Mouse (Mus musculus) heart, embryonic 14.5 days (tissue): ENCODE data around the gene Slc16a8. TPM values are rescaled to one million over a fixed set of nuclear protein-coding genes. Genes with fewer than 3 reads are reported as not detected.

Experiments
- ATAC-seq: fragments of 200-750 bp; cut with Nextera tagmentation; 2 replicates; pipeline ENCODE4 v1.8.0; 2017; ENCODE audit warnings: low read depth, moderate TSS enrichment; ENCODE audit not compliant: insufficient number of reproducible peaks, insufficient read depth, low FRiP score
- H3K27ac ChIP-seq, 2 experiments: fragments of 200-500 bp in 1 of 2; fragments of 300-500 bp in 1 of 2; sonication (generic) in 1 of 2; replicated peaks in 1 of 2; 2 replicates each; pipeline ENCODE4 v1.5.1; 2012 to 2014; ENCODE audit warnings: low read depth in 2 of 2, low read length in 2 of 2, control low read depth in 1 of 2, mild to moderate bottlenecking in 1 of 2, mixed read lengths in 1 of 2; ENCODE audit not compliant: control insufficient read depth in 1 of 2, insufficient read depth in 1 of 2
- H3K27me3 ChIP-seq: fragments of 300-500 bp; sonication (generic); 2 replicates; pipeline ENCODE4 v1.6.1; 2014; ENCODE audit warnings: mild to moderate bottlenecking, low read length, control low read depth; ENCODE audit not compliant: control insufficient read depth, insufficient read depth
- H3K36me3 ChIP-seq: fragments of 300-500 bp; sonication (generic); 2 replicates; pipeline ENCODE4 v1.6.1; 2014; ENCODE audit warnings: mild to moderate bottlenecking, control low read depth, low read length, mixed read lengths; ENCODE audit not compliant: control insufficient read depth, insufficient read depth
- H3K4me1 ChIP-seq, 2 experiments: fragments of 200-500 bp in 1 of 2; fragments of 300-500 bp in 1 of 2; sonication (generic) in 1 of 2; 2 replicates each; pipeline ENCODE4 v1.6.1; 2012 to 2014; ENCODE audit warnings: low read length in 2 of 2, control low read depth in 1 of 2, mixed read lengths in 1 of 2; ENCODE audit not compliant: control insufficient read depth in 2 of 2, insufficient read depth in 2 of 2
- H3K4me2 ChIP-seq: fragments of 300-500 bp; sonication (generic); 2 replicates; pipeline ENCODE4 v1.6.1; 2014; ENCODE audit warnings: mild to moderate bottlenecking, low read length
- H3K4me3 ChIP-seq, 2 experiments: fragments of 200-500 bp in 1 of 2; fragments of 300-500 bp in 1 of 2; sonication (generic) in 1 of 2; 2 replicates each; pipeline ENCODE4 v1.5.1; 2012 to 2014; ENCODE audit warnings: low read length in 2 of 2, mild to moderate bottlenecking in 2 of 2, control low read depth in 1 of 2, low read depth in 1 of 2, moderate library complexity in 1 of 2; ENCODE audit not compliant: control insufficient read depth in 1 of 2, insufficient read depth in 1 of 2
- H3K9ac ChIP-seq: fragments of 300-500 bp; sonication (generic); 2 replicates; pipeline ENCODE4 v1.6.1; 2014; ENCODE audit warnings: mild to moderate bottlenecking, low read length
- H3K9me3 ChIP-seq: fragments of 300-500 bp; sonication (generic); 2 replicates; pipeline ENCODE4 v1.6.1; 2016; ENCODE audit warnings: low read length, control low read depth; ENCODE audit not compliant: control insufficient read depth
- WGBS: fragments of 180-500 bp; shearing (Covaris S2); extraction: QIAGEN DNeasy Blood & Tissue Kit; methylation state at CpG from one replicate; pipeline ENCODE4 v1.1.7; 2014; 5-methylcytosine and 5-hydroxymethylcytosine counted together
- polyA plus RNA-seq: library from polyadenylated mRNA; unstranded; fragments of >200 nt; fragmentation: Nextera tagmentation; extraction: Ambion mirVana; gene quantifications from 2 replicates; pipeline ENCODE4 v1.2.1, GENCODE M21; 2014

Gene Slc16a8
- polyA plus RNA-seq, 1 experiment from 2014 or later, result 0.28 TPM

GRCm38 (mm10) chr15:79262786-79263309 lies 8.3 kb upstream of the Slc16a8 start:
- H3K36me3 ChIP-seq, result no peaks in the 10 kb centered on the region
- H3K27me3 ChIP-seq, result peaks cover 47% of the 10 kb centered on the region
- H3K4me3 ChIP-seq, result no peak overlapping the region
- ATAC-seq, result no peak
- peaks cover 8% of the 10 kb centered on the region in 2 experiments; a peak in 3 of 4 replicates for H3K4me1 ChIP-seq
- 87% methylated on average over 3 of the region's 3 CpGs for WGBS
- H3K9me3 ChIP-seq, result no peaks in the 10 kb centered on the region
- no peak overlapping the region; a peak in 1 of 4 replicates for H3K27ac ChIP-seq
- H3K4me2 ChIP-seq, result peak overlapping the region; percentile 98; the same call in 1 of the 2 replicates
- H3K9ac ChIP-seq, result no peak overlapping the region; the same call in 1 of the 2 replicates

- H3K9ac ChIP-seq, result no peak overlapping the region; the same call in 1 of the 2 replicates
- H3K27ac ChIP-seq, result no peak overlapping the region; a peak in 1 of 4 replicates
- peak overlapping the region; percentile 98 for H3K4me2 ChIP-seq
- H3K27me3 ChIP-seq, result peaks cover 42% of the 10 kb centered on the region
- ATAC-seq, result no peak
- H3K36me3 ChIP-seq, result no peaks in the 10 kb centered on the region
- 23% methylated on average over 13 of the region's 13 CpGs for WGBS
- no peaks in the 10 kb centered on the region for H3K9me3 ChIP-seq
- H3K4me1 ChIP-seq, result peaks cover 8% of the 10 kb centered on the region in 2 experiments; a peak in 3 of 4 replicates
- H3K4me3 ChIP-seq, result peak overlapping the region in 1 of 2 experiments; percentile 62; a peak in 1 of 4 replicates
These were observed 7.8 kb upstream of the Slc16a8 start for GRCm38 (mm10) chr15:79262375-79262774.

GRCm38 (mm10) chr15:79261757-79262156 lies 7.2 kb upstream of the Slc16a8 start:
- Histone ChIP-seq H3K4me1 (peaks cover 8% of the 10 kb centered on the region in 2 experiments; a peak in 3 of 4 replicates), H3K4me3 (peak overlapping the region; percentile 62 to 78), H3K36me3 (no peaks in the 10 kb centered on the region), H3K27ac (peak overlapping the region in 1 of 2 experiments; percentile 51; a peak in 2 of 4 replicates), H3K9ac (peak overlapping the region; percentile 78), H3K9me3 (no peaks in the 10 kb centered on the region), H3K27me3 (peaks cover 38% of the 10 kb centered on the region), H3K4me2 (peak overlapping the region; percentile 98)
- 0% methylated on average over 26 of the region's 28 CpGs for WGBS
- ATAC-seq, result peak; percentile 8; the same call in 1 of the 2 replicates

GRCm38 (mm10) chr15:79261095-79261725 lies 6.6 kb upstream of the Slc16a8 start:
- peak overlapping the region; percentile 78 for H3K9ac ChIP-seq
- no peaks in the 10 kb centered on the region for H3K36me3 ChIP-seq
- under 1% methylated on average over 40 of the region's 62 CpGs for WGBS
- ATAC-seq, result peak; percentile 52
- peaks cover 8% of the 10 kb centered on the region in 2 experiments; a peak in 3 of 4 replicates for H3K4me1 ChIP-seq
- peak overlapping the region in 1 of 2 experiments; percentile 51; a peak in 2 of 4 replicates for H3K27ac ChIP-seq
- no peaks in the 10 kb centered on the region for H3K9me3 ChIP-seq
- H3K27me3 ChIP-seq, result peaks cover 37% of the 10 kb centered on the region
- H3K4me2 ChIP-seq, result peak overlapping the region; percentile 98
- peak overlapping the region; percentile 62 to 78 for H3K4me3 ChIP-seq

- no peak overlapping the region for H3K4me3 ChIP-seq
- H3K27ac ChIP-seq, result no peak overlapping the region
- ATAC-seq, result no peak
- no peak overlapping the region for H3K9ac ChIP-seq
- H3K9me3 ChIP-seq, result no peaks in the 10 kb centered on the region
- peaks cover 36% of the 10 kb centered on the region for H3K27me3 ChIP-seq
- WGBS, result 41% methylated on average over 16 of the region's 17 CpGs
- no peak overlapping the region for H3K4me2 ChIP-seq
- no peaks in the 10 kb centered on the region for H3K36me3 ChIP-seq
- peaks cover 10 to 11% of the 10 kb centered on the region in 2 experiments; a peak in 3 of 4 replicates for H3K4me1 ChIP-seq
These were observed 4.0 kb upstream of the Slc16a8 start for GRCm38 (mm10) chr15:79258521-79258920.

- Histone ChIP-seq H3K4me2 (peak overlapping the region; percentile 90), H3K9me3 (no peaks in the 10 kb centered on the region), H3K27me3 (peaks cover 18% of the 10 kb centered on the region), H3K4me3 (peak overlapping the region; percentile 43 to 45), H3K36me3 (peaks cover 14% of the 10 kb centered on the region; the same call in 1 of the 2 replicates), H3K9ac (peak overlapping the region; percentile 80), H3K27ac (no peak overlapping the region), H3K4me1 (peaks cover 9 to 17% of the 10 kb centered on the region in 2 experiments)
- no peak for ATAC-seq
- 26% methylated on average over 23 of the region's 24 CpGs for WGBS
These were observed 2.0 kb downstream of the Slc16a8 start for GRCm38 (mm10) chr15:79252580-79252979.

GRCm38 (mm10) chr15:79251781-79252491 lies 2.6 kb downstream of the Slc16a8 start:
- Histone ChIP-seq H3K27ac (no peak overlapping the region), H3K9me3 (no peaks in the 10 kb centered on the region), H3K9ac (peak overlapping the region; percentile 80), H3K4me2 (peak overlapping the region; percentile 90), H3K4me1 (peaks cover 9 to 17% of the 10 kb centered on the region in 2 experiments), H3K27me3 (peaks cover 18% of the 10 kb centered on the region), H3K36me3 (peaks cover 17% of the 10 kb centered on the region), H3K4me3 (peak overlapping the region; percentile 43 to 45)
- ATAC-seq, result no peak; the same call in 1 of the 2 replicates
- 2% methylated on average over 61 of the region's 61 CpGs for WGBS
